8 mouse cellular contexts compared by ENCODE assay signal in the genomic region with DNA sequence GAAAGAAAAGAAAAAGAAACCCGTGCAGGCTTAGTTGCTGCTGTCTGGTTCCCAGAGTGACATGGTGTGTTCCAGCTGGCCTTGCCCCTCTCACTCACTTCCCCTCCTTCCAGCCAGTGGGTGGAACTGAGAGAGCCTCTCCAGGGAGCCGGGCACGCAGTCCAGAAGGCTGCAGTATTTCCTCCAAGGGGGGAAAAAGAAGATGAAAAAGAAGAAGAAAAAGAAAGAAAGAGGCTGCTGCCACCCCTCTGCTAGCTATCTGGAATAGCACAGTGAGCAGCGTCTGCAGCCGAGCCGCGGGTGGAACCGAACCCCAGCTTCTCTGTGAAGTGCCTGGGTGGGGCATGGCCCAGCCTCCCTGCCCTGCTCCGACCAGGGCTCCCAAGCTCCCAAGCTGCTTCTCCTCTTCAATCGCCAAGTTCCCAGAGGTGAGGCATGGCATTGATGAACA.
DNase-seq lines count a peak whose midpoint lies in the region; ATAC-seq and TF ChIP-seq lines count a peak whose summit lies in the region.

No protein-coding gene starts in this region.

- H3K36me3 ChIP-seq in forebrain, embryonic 10.5 days (replicated peaks): no peaks in the 10 kb centered on the region
- no peaks in the 10 kb centered on the region for H3K36me3 ChIP-seq in heart, embryonic 13.5 days
- H3K36me3 ChIP-seq in kidney, postnatal 0 days (ENCODE audit: insufficient read depth, low read length): no peaks in the 10 kb centered on the region
- no peaks in the 10 kb centered on the region for H3K36me3 ChIP-seq in lung, embryonic 16.5 days (ENCODE audit: control insufficient read depth, insufficient read depth, low read length)

- peak overlapping the region; percentile 84 for H3K4me2 ChIP-seq in heart, embryonic 13.5 days
- peak overlapping the region; percentile 68 for H3K4me2 ChIP-seq in kidney, postnatal 0 days (ENCODE audit: low read length)
- peak overlapping the region; percentile 67 for H3K4me2 ChIP-seq in lung, embryonic 16.5 days (ENCODE audit: low read depth, low read length)

- H3K4me1 ChIP-seq in forebrain, embryonic 10.5 days: peaks cover 39% of the 10 kb centered on the region
- peaks cover 42% of the 10 kb centered on the region for H3K4me1 ChIP-seq in heart, embryonic 13.5 days
- peaks cover 11% of the 10 kb centered on the region for H3K4me1 ChIP-seq in kidney, postnatal 0 days (replicated peaks; ENCODE audit: insufficient read depth, low read length)
- H3K4me1 ChIP-seq in lung, embryonic 16.5 days (replicated peaks; ENCODE audit: control insufficient read depth, insufficient read depth, low read length): peaks cover 17% of the 10 kb centered on the region

- no peak for TF ChIP-seq CTCF in kidney, postnatal 0 days (IDR thresholded peaks at IDR 0.05; ENCODE audit: low read depth)

- no peak for ATAC-seq in heart, embryonic 13.5 days (ENCODE audit: extremely low read depth, insufficient number of reproducible peaks, low FRiP score, low TSS enrichment)
- ATAC-seq in kidney, postnatal 0 days (replicated peaks; ENCODE audit: low FRiP score, low read depth): peak; percentile 82; the same call in 1 of the 2 replicates
- ATAC-seq in lung, embryonic 16.5 days (ENCODE audit: low read depth): peak; percentile 90

- DNase-seq in ovary, adult 18-20 months (ENCODE audit: low spot score): peak; percentile 32
- no peak for DNase-seq in ovary, postnatal 14 days (ENCODE audit: low spot score)
- peak; percentile 32 for DNase-seq in forebrain, embryonic 10.5 days (ENCODE audit: extremely low spot score, low spot score)
- peak; percentile 86 for DNase-seq in kidney, postnatal 0 days (ENCODE audit: low spot score)
- peak; percentile 15 to 20 for DNase-seq in right cerebral cortex, adult 2 months (ENCODE audit: low spot score in 2 of 2)
- no peak for DNase-seq in thymus, postnatal 10 days (ENCODE audit: low spot score in 2 of 2)

- H3K27me3 ChIP-seq in forebrain, embryonic 10.5 days (ENCODE audit: poor library complexity, severe bottlenecking): peaks cover 50% of the 10 kb centered on the region
- no peaks in the 10 kb centered on the region for H3K27me3 ChIP-seq in heart, embryonic 13.5 days (replicated peaks)
- no peaks in the 10 kb centered on the region for H3K27me3 ChIP-seq in kidney, postnatal 0 days (ENCODE audit: insufficient read depth, low read length)
- H3K27me3 ChIP-seq in lung, embryonic 16.5 days (ENCODE audit: control insufficient read depth, insufficient read depth, low read depth, low read length): no peaks in the 10 kb centered on the region

- H3K9ac ChIP-seq in heart, embryonic 13.5 days: peak overlapping the region; percentile 94
- peak overlapping the region; percentile 78 for H3K9ac ChIP-seq in kidney, postnatal 0 days (ENCODE audit: low read depth, low read length)
- H3K9ac ChIP-seq in lung, embryonic 16.5 days (ENCODE audit: low read length): peak overlapping the region; percentile 75

- 2% methylated on average over 10 of the region's 10 CpGs for WGBS in forebrain, embryonic 10.5 days
- WGBS in heart, embryonic 13.5 days: under 1% methylated on average over 10 of the region's 10 CpGs
- 8% methylated on average over 10 of the region's 10 CpGs for WGBS in kidney, postnatal 0 days
- WGBS in lung, embryonic 16.5 days: 0% methylated on average over 10 of the region's 10 CpGs

- H3K27ac ChIP-seq in forebrain, embryonic 10.5 days: peak overlapping the region; percentile 83
- peak overlapping the region; percentile 91 for H3K27ac ChIP-seq in heart, embryonic 13.5 days (replicated peaks)
- H3K27ac ChIP-seq in kidney, postnatal 0 days: peak overlapping the region; percentile 82
- H3K27ac ChIP-seq in lung, embryonic 16.5 days (ENCODE audit: low read length): peak overlapping the region; percentile 85

- H3K9me3 ChIP-seq in forebrain, embryonic 10.5 days: no peaks in the 10 kb centered on the region
- no peaks in the 10 kb centered on the region for H3K9me3 ChIP-seq in heart, embryonic 13.5 days
- no peaks in the 10 kb centered on the region for H3K9me3 ChIP-seq in kidney, postnatal 0 days (replicated peaks; ENCODE audit: low read length)
- H3K9me3 ChIP-seq in lung, embryonic 16.5 days (ENCODE audit: control insufficient read depth, low read length): no peaks in the 10 kb centered on the region

- H3K4me3 ChIP-seq in forebrain, embryonic 10.5 days: peak overlapping the region; percentile 58
- peak overlapping the region; percentile 80 for H3K4me3 ChIP-seq in heart, embryonic 13.5 days
- peak overlapping the region; percentile 70 for H3K4me3 ChIP-seq in kidney, postnatal 0 days (replicated peaks; ENCODE audit: low read depth, low read length)
- H3K4me3 ChIP-seq in lung, embryonic 16.5 days (ENCODE audit: low read length): peak overlapping the region; percentile 64

Comparison
In these comparisons a context has a peak if more than half of its experiments do, and no peak if none do; other contexts are left out.
1. DNase-seq: peak in ovary, adult 18-20 months (single experiment), forebrain, embryonic 10.5 days (single experiment), kidney, postnatal 0 days (single experiment) and right cerebral cortex, adult 2 months (2 of 2); none in ovary, postnatal 14 days (single experiment) and thymus, postnatal 10 days (0 of 2).
2. Peak in every context shown above with its lines, with median percentiles within 50 percentile points of each other: H3K27ac ChIP-seq, H3K4me3 ChIP-seq, H3K4me2 ChIP-seq and H3K9ac ChIP-seq.